Mouse (Mus musculus) heart, embryonic 12.5 days (tissue): Measurements from ENCODE around the gene Tnni3k. TPM values are rescaled to one million over a fixed set of nuclear protein-coding genes. Genes with fewer than 3 reads are reported as not detected.
A peak's percentile ranks its signal among the peaks of the same experiment; 100 is the strongest.

Experiments
- ATAC-seq: fragments of 200-750 bp; cut with Nextera tagmentation; 2 replicates; pipeline ENCODE4 v1.8.0; 2017; ENCODE audit warnings: moderate TSS enrichment, moderate library complexity; ENCODE audit not compliant: insufficient number of reproducible peaks, low FRiP score
- H3K27ac ChIP-seq: fragments of 300-500 bp; sonication (generic); 2 replicates; pipeline ENCODE4 v1.5.1; 2016; ENCODE audit warnings: mild to moderate bottlenecking, moderate library complexity; ENCODE audit not compliant: poor library complexity, severe bottlenecking
- H3K27me3 ChIP-seq: fragments of 300-500 bp; sonication (generic); replicated peaks from 2 replicates; pipeline ENCODE4 v1.6.1; 2016; ENCODE audit warnings: mild to moderate bottlenecking, moderate library complexity
- H3K36me3 ChIP-seq: fragments of 300-500 bp; sonication (generic); 2 replicates; pipeline ENCODE4 v1.6.1; 2016; ENCODE audit warnings: mild to moderate bottlenecking, moderate library complexity
- H3K4me1 ChIP-seq: fragments of 300-500 bp; sonication (generic); replicated peaks from 2 replicates; pipeline ENCODE4 v1.6.1; 2016; ENCODE audit warnings: mild to moderate bottlenecking
- H3K4me2 ChIP-seq: fragments of 300-500 bp; sonication (generic); 2 replicates; pipeline ENCODE4 v1.6.1; 2016; ENCODE audit warnings: mild to moderate bottlenecking, moderate library complexity
- H3K4me3 ChIP-seq: fragments of 300-500 bp; sonication (generic); 2 replicates; pipeline ENCODE4 v1.5.1; 2016; ENCODE audit warnings: mild to moderate bottlenecking
- H3K9ac ChIP-seq: fragments of 300-500 bp; sonication (generic); 2 replicates; pipeline ENCODE4 v1.6.1; 2016; ENCODE audit warnings: mild to moderate bottlenecking, moderate library complexity
- H3K9me3 ChIP-seq: fragments of 300-500 bp; sonication (generic); replicated peaks from 2 replicates; pipeline ENCODE4 v1.6.1; 2016; ENCODE audit warnings: mild to moderate bottlenecking, moderate library complexity
- WGBS: fragments of 180-500 bp; shearing (Covaris S2); methylation state at CpG from one replicate; pipeline ENCODE4 v1.1.7; 2016; 5-methylcytosine and 5-hydroxymethylcytosine counted together
- polyA plus RNA-seq: library from polyadenylated mRNA; unstranded; fragments of >200 nt; fragmentation: Nextera tagmentation; extraction: Ambion mirVana; gene quantifications from 2 replicates; pipeline ENCODE4 v1.2.1, GENCODE M21; 2016

The Tnni3k gene
- polyA plus RNA-seq, 1 experiment from 2014 or later: 43.5 TPM

DNA sequence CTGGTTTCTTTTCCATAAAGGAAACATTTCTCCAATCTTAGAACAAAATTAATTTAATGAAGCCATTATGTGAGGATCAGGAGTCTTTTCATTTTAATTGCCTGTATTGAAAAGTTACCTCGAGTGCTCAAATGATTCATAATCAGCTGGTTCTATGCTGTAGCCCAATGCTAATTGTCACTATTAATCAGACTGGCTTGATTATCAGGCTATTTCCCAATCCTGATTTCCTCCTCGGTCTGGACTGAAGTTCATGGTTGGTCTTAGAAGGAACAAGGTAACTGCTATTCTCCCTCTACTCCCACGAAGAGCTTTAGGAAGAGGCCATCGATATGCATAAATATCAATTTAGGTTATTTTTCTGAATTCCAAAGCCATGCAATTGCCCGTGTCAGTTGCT lies 175.1 kb downstream of the Tnni3k start:
- ATAC-seq: no peak

GRCm38 (mm10) chr3:154879515-154879914 lies 175.7 kb downstream of the Tnni3k start:
- Histone ChIP-seq H3K9me3 (no peaks in the 10 kb centered on the region), H3K27ac (no peak overlapping the region), H3K4me2 (no peak overlapping the region), H3K27me3 (no peaks in the 10 kb centered on the region), H3K9ac (no peak overlapping the region), H3K4me3 (no peak overlapping the region), H3K4me1 (peaks cover 33% of the 10 kb centered on the region), H3K36me3 (no peaks in the 10 kb centered on the region)
- no peak for ATAC-seq
- WGBS: 17% methylated on average over 2 of the region's 2 CpGs

More for the DNA sequence above, 175.1 kb downstream of the Tnni3k start:
- H3K27ac ChIP-seq: peak overlapping the region; percentile 55; the same call in 1 of the 2 replicates
- H3K9ac ChIP-seq: no peak overlapping the region
- 58% methylated on average over 5 of the region's 5 CpGs for WGBS
- H3K36me3 ChIP-seq: no peaks in the 10 kb centered on the region
- H3K4me1 ChIP-seq: peaks cover 34% of the 10 kb centered on the region
- no peaks in the 10 kb centered on the region for H3K9me3 ChIP-seq
- no peak overlapping the region for H3K4me2 ChIP-seq
- no peaks in the 10 kb centered on the region for H3K27me3 ChIP-seq
- no peak overlapping the region for H3K4me3 ChIP-seq

GRCm38 (mm10) chr3:154879080-154879479 lies 176.1 kb downstream of the Tnni3k start:
- H3K9me3 ChIP-seq: no peaks in the 10 kb centered on the region
- no peak overlapping the region for H3K9ac ChIP-seq
- no peaks in the 10 kb centered on the region for H3K36me3 ChIP-seq
- WGBS: 77% methylated on average over 1 of the region's 1 CpGs
- no peak overlapping the region for H3K27ac ChIP-seq
- H3K4me3 ChIP-seq: no peak overlapping the region
- H3K4me1 ChIP-seq: peaks cover 36% of the 10 kb centered on the region
- H3K4me2 ChIP-seq: no peak overlapping the region
- no peaks in the 10 kb centered on the region for H3K27me3 ChIP-seq
- no peak for ATAC-seq

GRCm38 (mm10) chr3:154868807-154869206 lies 186.4 kb downstream of the Tnni3k start:
- Histone ChIP-seq H3K9me3 (no peaks in the 10 kb centered on the region), H3K4me1 (0 out of 2 replicates have a peak, but pooled peaks cover 4% of the 10 kb centered on the region), H3K27me3 (no peaks in the 10 kb centered on the region), H3K9ac (no peak overlapping the region), H3K27ac (no peak overlapping the region), H3K4me2 (no peak overlapping the region), H3K4me3 (no peak overlapping the region), H3K36me3 (peaks cover 11% of the 10 kb centered on the region; the same call in 1 of the 2 replicates)
- ATAC-seq: no peak
- WGBS: 87% methylated on average over 4 of the region's 4 CpGs

DNA sequence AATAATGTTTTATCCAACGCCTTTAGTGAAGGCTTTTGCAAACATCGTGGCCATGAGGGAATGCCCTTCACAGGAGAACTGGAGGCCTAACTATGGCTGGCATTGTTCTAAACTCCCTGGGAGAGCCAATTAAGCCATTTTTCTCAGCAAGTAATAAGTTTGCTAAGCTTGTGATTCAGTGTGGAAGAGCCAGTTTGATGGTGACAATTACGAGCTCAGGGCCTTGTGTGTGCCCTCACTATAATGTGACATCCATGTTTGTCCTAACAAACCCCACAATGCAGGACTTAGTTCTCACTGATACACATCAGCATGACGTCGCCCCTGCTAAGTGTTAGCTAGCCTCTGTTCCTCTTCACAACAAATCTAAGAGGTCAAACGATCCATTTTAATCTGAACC lies 193.3 kb downstream of the Tnni3k start:
- H3K9ac ChIP-seq: no peak overlapping the region
- H3K4me1 ChIP-seq: 0 out of 2 replicates have a peak, but pooled peaks cover 4% of the 10 kb centered on the region
- H3K27ac ChIP-seq: no peak overlapping the region
- H3K36me3 ChIP-seq: no peaks in the 10 kb centered on the region
- WGBS: 81% methylated on average over 6 of the region's 6 CpGs
- H3K27me3 ChIP-seq: no peaks in the 10 kb centered on the region
- no peak overlapping the region for H3K4me2 ChIP-seq
- no peaks in the 10 kb centered on the region for H3K9me3 ChIP-seq
- no peak overlapping the region for H3K4me3 ChIP-seq
- ATAC-seq: no peak

DNA sequence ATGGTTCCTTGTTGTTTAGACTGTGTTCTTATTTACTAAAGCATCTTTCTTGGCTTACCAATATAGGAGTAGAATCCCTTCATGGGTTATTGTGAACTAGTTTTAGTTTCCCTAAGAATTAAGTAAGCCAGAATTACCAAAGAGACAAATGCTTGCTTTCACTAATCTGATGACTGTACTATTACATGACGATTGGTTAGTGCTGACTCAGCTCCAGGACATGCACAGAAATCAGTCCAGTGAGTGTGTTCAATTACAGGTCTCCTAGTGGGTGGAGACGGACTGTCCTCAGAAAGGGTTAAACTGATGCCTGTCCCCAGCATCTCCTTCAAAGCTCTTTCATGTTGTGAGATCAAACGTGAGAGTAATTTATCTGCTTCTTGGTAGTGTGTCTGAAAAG lies 195.5 kb downstream of the Tnni3k start:
- Histone ChIP-seq H3K4me1 (peaks cover 8% of the 10 kb centered on the region; the same call in 1 of the 2 replicates), H3K27ac (no peak overlapping the region), H3K4me2 (no peak overlapping the region), H3K4me3 (no peak overlapping the region), H3K36me3 (peaks cover 4% of the 10 kb centered on the region; the same call in 1 of the 2 replicates), H3K9ac (no peak overlapping the region), H3K27me3 (no peaks in the 10 kb centered on the region), H3K9me3 (no peaks in the 10 kb centered on the region)
- no peak for ATAC-seq
- 54% methylated on average over 3 of the region's 3 CpGs for WGBS

DNA sequence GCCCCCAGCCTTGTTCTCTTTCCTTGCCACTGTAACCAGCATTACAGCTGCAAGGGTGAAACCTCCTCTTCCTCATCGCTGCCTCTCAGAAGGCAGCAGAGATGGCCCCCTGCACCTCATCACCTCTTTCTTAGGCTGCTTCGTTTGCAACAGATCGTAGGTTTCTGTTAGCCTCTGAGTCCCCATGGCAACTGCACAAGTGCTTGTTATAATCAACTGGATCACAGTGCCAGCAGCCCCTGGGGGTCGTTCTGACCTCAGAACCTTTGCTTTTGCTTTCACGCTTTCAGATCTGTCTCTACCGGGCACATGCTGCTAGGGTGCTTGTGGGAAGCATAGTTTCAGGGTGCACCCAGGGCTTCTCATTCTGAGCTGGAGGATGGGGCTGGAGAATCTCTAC lies 201.9 kb downstream of the Tnni3k start:
- ATAC-seq: no peak
- no peak overlapping the region for H3K9ac ChIP-seq
- H3K9me3 ChIP-seq: no peaks in the 10 kb centered on the region
- no peak overlapping the region for H3K4me3 ChIP-seq
- H3K4me2 ChIP-seq: no peak overlapping the region
- H3K4me1 ChIP-seq: peaks cover 14% of the 10 kb centered on the region
- WGBS: 29% methylated on average over 6 of the region's 6 CpGs
- no peak overlapping the region for H3K27ac ChIP-seq
- H3K36me3 ChIP-seq: peaks cover 15% of the 10 kb centered on the region
- H3K27me3 ChIP-seq: no peaks in the 10 kb centered on the region

DNA sequence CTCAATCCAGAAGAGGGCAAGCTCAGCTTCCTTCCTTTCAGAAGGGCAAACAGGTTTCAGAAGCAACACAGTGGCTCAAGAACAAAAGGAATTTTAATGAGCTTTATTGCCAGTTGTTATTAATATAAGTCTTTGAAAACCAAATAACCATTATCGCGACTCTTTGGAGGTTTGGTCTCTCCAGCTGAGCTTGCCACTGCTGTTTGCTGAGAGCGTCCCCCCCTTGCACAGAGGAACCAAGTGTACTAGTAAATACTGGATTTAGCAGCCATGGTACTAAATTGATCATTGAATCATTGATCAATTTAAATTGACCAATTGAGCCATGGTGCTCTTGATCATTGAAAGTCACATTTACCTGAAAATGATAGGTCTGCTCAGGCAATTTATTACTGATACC lies 202.9 kb downstream of the Tnni3k start:
- Histone ChIP-seq H3K4me1 (peaks cover 14% of the 10 kb centered on the region), H3K4me2 (no peak overlapping the region), H3K9ac (no peak overlapping the region), H3K27me3 (no peaks in the 10 kb centered on the region), H3K4me3 (no peak overlapping the region), H3K9me3 (no peaks in the 10 kb centered on the region), H3K27ac (no peak overlapping the region), H3K36me3 (peaks cover 19% of the 10 kb centered on the region)
- 83% methylated on average over 3 of the region's 3 CpGs for WGBS
- ATAC-seq: no peak

DNA sequence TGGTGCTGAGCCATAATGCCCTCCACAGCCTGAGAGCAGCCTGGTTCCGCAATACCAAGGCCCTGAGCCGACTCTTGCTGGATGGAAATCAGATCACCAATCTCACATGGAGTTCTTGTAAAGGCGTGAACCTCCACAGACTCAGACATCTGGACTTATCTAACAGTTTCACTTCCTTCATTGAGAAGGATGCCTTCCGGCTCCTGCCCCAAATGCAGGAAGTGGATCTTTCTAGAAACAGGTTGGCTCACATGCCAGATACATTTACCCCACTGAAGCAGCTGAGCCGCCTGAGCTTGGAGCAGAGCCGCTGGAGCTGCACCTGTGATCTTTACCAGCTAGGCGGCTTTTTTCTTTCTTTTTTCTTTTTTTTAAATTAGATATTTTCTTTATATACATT lies 213.0 kb downstream of the Tnni3k start:
- Histone ChIP-seq H3K9ac (no peak overlapping the region), H3K4me1 (peaks cover 5% of the 10 kb centered on the region; the same call in 1 of the 2 replicates), H3K4me2 (no peak overlapping the region), H3K4me3 (no peak overlapping the region), H3K27me3 (no peaks in the 10 kb centered on the region), H3K9me3 (no peaks in the 10 kb centered on the region), H3K36me3 (peaks cover 14% of the 10 kb centered on the region; the same call in 1 of the 2 replicates), H3K27ac (no peak overlapping the region)
- 82% methylated on average over 7 of the region's 7 CpGs for WGBS
- no peak for ATAC-seq

DNA sequence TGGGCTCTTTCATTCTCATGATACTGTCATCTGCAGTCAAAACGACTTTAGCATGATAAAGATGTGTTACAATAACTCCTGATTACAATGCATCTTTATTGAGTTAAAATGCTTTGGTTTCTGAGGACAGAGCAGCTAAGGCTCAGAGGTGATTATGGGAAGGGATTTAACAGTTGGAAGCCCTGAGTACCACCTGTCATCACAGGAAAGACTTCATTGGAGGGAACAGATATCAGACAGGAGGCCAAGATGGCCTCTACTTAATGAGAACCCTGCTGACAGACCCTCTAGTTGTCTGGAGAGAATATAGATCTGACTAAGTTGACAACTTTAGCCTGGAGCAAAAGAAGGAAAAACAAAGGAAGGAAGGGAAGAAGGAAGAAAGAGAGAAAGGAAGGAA lies 214.1 kb downstream of the Tnni3k start:
- Histone ChIP-seq H3K4me3 (no peak overlapping the region), H3K9ac (no peak overlapping the region), H3K4me1 (peaks cover 5% of the 10 kb centered on the region; the same call in 1 of the 2 replicates), H3K27ac (no peak overlapping the region), H3K27me3 (no peaks in the 10 kb centered on the region), H3K4me2 (no peak overlapping the region), H3K36me3 (peaks cover 12% of the 10 kb centered on the region; the same call in 1 of the 2 replicates), H3K9me3 (no peaks in the 10 kb centered on the region)
- no peak for ATAC-seq
- 30% methylated on average over 1 of the region's 1 CpGs for WGBS

GRCm38 (mm10) chr3:154837861-154838260 lies 217.3 kb downstream of the Tnni3k start:
- no peak for ATAC-seq
- H3K4me1 ChIP-seq: peaks cover 5% of the 10 kb centered on the region; the same call in 1 of the 2 replicates
- H3K27me3 ChIP-seq: no peaks in the 10 kb centered on the region
- H3K4me3 ChIP-seq: no peak overlapping the region
- H3K4me2 ChIP-seq: no peak overlapping the region
- H3K9me3 ChIP-seq: no peaks in the 10 kb centered on the region
- no peak overlapping the region for H3K27ac ChIP-seq
- WGBS: 86% methylated on average over 11 of the region's 11 CpGs
- no peak overlapping the region for H3K9ac ChIP-seq
- H3K36me3 ChIP-seq: 0 out of 2 replicates have a peak, but pooled peaks cover 5% of the 10 kb centered on the region

DNA sequence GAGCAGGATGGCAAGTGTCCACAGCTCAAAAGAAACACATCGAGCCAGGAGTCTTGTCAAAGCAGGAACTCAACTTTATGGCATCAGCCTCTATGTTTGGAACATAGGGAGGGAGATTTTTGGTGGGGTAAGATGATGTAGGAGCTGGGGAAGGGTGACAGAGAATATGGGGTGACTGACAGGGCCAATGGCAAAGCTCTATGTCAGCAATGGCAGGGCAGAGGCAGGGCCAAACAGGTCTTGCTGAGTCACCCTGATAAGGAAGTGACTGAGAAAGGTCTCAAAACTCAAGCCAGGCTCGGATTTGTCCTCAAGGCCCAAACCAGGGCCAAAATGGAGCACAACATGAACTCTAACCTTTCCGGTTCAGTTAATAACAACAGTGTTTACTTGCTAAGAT lies 219.1 kb downstream of the Tnni3k start:
- 78% methylated on average over 3 of the region's 3 CpGs for WGBS
- H3K4me1 ChIP-seq: peaks cover 5% of the 10 kb centered on the region; the same call in 1 of the 2 replicates

More for the DNA sequence above, 219.1 kb downstream of the Tnni3k start:
- Histone ChIP-seq H3K9me3 (no peaks in the 10 kb centered on the region), H3K36me3 (0 out of 2 replicates have a peak, but pooled peaks cover 5% of the 10 kb centered on the region), H3K4me3 (no peak overlapping the region), H3K4me2 (no peak overlapping the region), H3K9ac (no peak overlapping the region), H3K27ac (no peak overlapping the region), H3K27me3 (no peaks in the 10 kb centered on the region)
- no peak for ATAC-seq
